Mouse (Mus musculus) hindlimb bud, embryonic 11.5 days (tissue): Measurements from ENCODE around the gene Hrct1.

Source experiments
- DNase-seq: peaks from one replicate; pipeline ENCODE4 v3.0.0-alpha.2; 2012; ENCODE audit warnings: low read depth, low spot score; ENCODE audit errors: extremely low spot score

Hrct1 gene

GRCm38 (mm10) chr4:43726995-43727394 is at the start of gene Hrct1:
Hrct1 (plus strand) TSS chr4:43727188.
- DNase-seq: no peak

- DNase-seq: no peak
Observed at GRCm38 (mm10) chr4:43678541-43678940, 48.4 kb upstream of the Hrct1 start.

- no peak for DNase-seq
Observed at GRCm38 (mm10) chr4:43679416-43680043, 47.5 kb upstream of the Hrct1 start.

- no peak for DNase-seq
Observed at GRCm38 (mm10) chr4:43690021-43690420, 37.0 kb upstream of the Hrct1 start.

GRCm38 (mm10) chr4:43691026-43691425 is 36.0 kb upstream of the Hrct1 start:
- no peak for DNase-seq

- DNase-seq: no peak
Observed at GRCm38 (mm10) chr4:43693806-43694241, 33.2 kb upstream of the Hrct1 start.

GRCm38 (mm10) chr4:43694439-43695248 is 32.3 kb upstream of the Hrct1 start:
- no peak for DNase-seq

GRCm38 (mm10) chr4:43695249-43695671 is 31.7 kb upstream of the Hrct1 start:
- DNase-seq: no peak

- no peak for DNase-seq
Observed at GRCm38 (mm10) chr4:43696561-43696960, 30.4 kb upstream of the Hrct1 start.

- DNase-seq: no peak
Observed at GRCm38 (mm10) chr4:43700707-43701106, 26.3 kb upstream of the Hrct1 start, which contains the start of gene Olfr70. Olfr70 (minus strand) TSS chr4:43700807.

GRCm38 (mm10) chr4:43703439-43703838 is 23.5 kb upstream of the Hrct1 start:
- DNase-seq: no peak

- DNase-seq: no peak
Observed at GRCm38 (mm10) chr4:43703851-43704250, 23.1 kb upstream of the Hrct1 start.

- no peak for DNase-seq
Observed at GRCm38 (mm10) chr4:43705991-43706390, 21.0 kb upstream of the Hrct1 start.

- no peak for DNase-seq
Observed at GRCm38 (mm10) chr4:43709869-43710268, 17.1 kb upstream of the Hrct1 start, which contains the start of gene Olfr71. Olfr71 (minus strand) TSS chr4:43710255.

- peak; percentile 57 for DNase-seq
Observed at GRCm38 (mm10) chr4:43711821-43712220, 15.2 kb upstream of the Hrct1 start.

- no peak for DNase-seq
Observed at GRCm38 (mm10) chr4:43713652-43714219, 13.3 kb upstream of the Hrct1 start.

- DNase-seq: no peak
Observed at GRCm38 (mm10) chr4:43720491-43721228, 6.3 kb upstream of the Hrct1 start.

- no peak for DNase-seq
Observed at GRCm38 (mm10) chr4:43722191-43722590, 4.8 kb upstream of the Hrct1 start.

- peak; percentile 49 for DNase-seq
Observed at GRCm38 (mm10) chr4:43724764-43725163, 2.2 kb upstream of the Hrct1 start.

- no peak for DNase-seq
Observed at GRCm38 (mm10) chr4:43726228-43726993, 577 bp upstream of the Hrct1 start.
